Mouse (Mus musculus) cerebellum, adult 2 months (tissue): ENCODE data around the gene Bach2. TPM values are rescaled to one million over a fixed set of nuclear protein-coding genes. Genes with fewer than 3 reads are reported as not detected.

Experiments used
- DNase-seq, 2 experiments: peaks; one replicate each; pipeline ENCODE4 v3.0.0; 2021
- H3K27ac ChIP-seq: fragments of 200-500 bp; 2 replicates; pipeline ENCODE4 v1.5.1; 2012; ENCODE audit warnings: low read length, control low read depth, inconsistent platforms; ENCODE audit not compliant: insufficient read depth
- H3K27me3 ChIP-seq: fragments of 200-500 bp; 2 replicates; pipeline ENCODE4 v1.6.1; 2012; ENCODE audit warnings: inconsistent platforms, mild to moderate bottlenecking, low read length, moderate library complexity; ENCODE audit not compliant: control insufficient read depth, insufficient read depth
- H3K4me1 ChIP-seq: fragments of 200-500 bp; 2 replicates; pipeline ENCODE4 v1.6.1; 2011; ENCODE audit warnings: low read length; ENCODE audit not compliant: control insufficient read depth, insufficient read depth
- H3K4me3 ChIP-seq: fragments of 200-500 bp; replicated peaks from 2 replicates; pipeline ENCODE3; 2011; ENCODE audit warnings: mild to moderate bottlenecking, low read depth, low read length, control low read depth; ENCODE audit not compliant: insufficient read depth
- CTCF ChIP-seq: fragments of 200-500 bp; IDR thresholded peaks from 2 replicates; pipeline ENCODE4 v1.5.1; 2011; ENCODE audit warnings: low read depth, mild to moderate bottlenecking, control low read depth, low read length, moderate library complexity, borderline replicate concordance; ENCODE audit not compliant: insufficient read depth
- POLR2A ChIP-seq: fragments of 200-500 bp; IDR thresholded peaks from 2 replicates; pipeline ENCODE4 v1.6.1; 2011; ENCODE audit warnings: low read length, control low read depth, borderline replicate concordance; ENCODE audit not compliant: insufficient read depth
- WGBS: fragments of 180-500 bp; shearing (Covaris S2); methylation state at CpG from one replicate; pipeline ENCODE4 v1.1.7; 2018; 5-methylcytosine and 5-hydroxymethylcytosine counted together
- polyA plus RNA-seq: library from polyadenylated mRNA; depleted of rRNA; stranded (reverse); fragments of >200 nt; gene quantifications from 2 replicates; pipeline ENCODE4 v1.2.3, GENCODE M21; 2012

Gene Bach2
- polyA plus RNA-seq, 1 experiment, result 4.7 TPM

DNA sequence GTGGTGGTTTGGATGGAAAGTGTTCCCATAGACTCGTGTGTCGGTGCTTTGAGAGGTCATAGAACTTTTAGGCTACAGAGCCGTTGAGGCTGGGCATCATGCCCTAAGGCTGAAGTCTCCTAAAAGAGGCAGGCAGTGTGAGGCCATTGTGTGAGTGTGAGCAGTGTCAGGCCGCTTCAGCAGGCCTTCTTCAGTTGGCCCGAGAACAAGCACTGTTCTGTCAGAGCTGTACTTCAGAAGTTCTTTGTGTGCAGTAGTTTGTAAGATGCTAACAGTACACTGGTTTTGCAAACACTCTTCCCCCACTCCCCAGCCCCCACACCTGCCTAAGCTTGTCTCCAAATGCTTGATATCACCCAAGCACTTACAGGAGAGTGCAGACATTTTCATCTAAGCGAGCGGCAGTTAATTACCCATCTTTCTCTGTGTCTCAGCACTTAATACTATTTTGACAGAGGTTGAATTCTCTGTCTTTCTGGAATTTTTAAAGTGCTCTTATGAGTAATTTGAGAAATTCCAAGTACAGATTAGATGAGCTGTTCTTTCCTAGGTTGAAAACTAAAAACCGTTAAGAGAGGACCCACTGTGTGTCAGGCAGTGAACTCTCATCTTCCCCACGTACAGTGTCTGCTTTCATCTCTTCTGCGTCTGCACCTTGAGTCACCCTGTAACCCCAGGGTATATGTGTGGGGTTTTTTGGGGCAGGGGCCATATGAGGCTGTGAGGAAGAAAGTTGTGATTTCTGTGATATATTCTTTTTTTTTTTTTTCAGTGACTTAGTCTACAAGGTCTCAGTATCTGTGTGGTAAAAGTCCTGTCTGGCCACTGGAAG lies 136.4 kb downstream of the Bach2 start:
- Histone ChIP-seq H3K27ac (no peak overlapping the region), H3K4me3 (no peak overlapping the region), H3K27me3 (no peaks in the 10 kb centered on the region), H3K4me1 (no peaks in the 10 kb centered on the region)
- 85% methylated on average over 10 of the region's 10 CpGs for WGBS
- no peak for DNase-seq
- TF ChIP-seq POLR2A, result no peak
- no peak for TF ChIP-seq CTCF

DNA sequence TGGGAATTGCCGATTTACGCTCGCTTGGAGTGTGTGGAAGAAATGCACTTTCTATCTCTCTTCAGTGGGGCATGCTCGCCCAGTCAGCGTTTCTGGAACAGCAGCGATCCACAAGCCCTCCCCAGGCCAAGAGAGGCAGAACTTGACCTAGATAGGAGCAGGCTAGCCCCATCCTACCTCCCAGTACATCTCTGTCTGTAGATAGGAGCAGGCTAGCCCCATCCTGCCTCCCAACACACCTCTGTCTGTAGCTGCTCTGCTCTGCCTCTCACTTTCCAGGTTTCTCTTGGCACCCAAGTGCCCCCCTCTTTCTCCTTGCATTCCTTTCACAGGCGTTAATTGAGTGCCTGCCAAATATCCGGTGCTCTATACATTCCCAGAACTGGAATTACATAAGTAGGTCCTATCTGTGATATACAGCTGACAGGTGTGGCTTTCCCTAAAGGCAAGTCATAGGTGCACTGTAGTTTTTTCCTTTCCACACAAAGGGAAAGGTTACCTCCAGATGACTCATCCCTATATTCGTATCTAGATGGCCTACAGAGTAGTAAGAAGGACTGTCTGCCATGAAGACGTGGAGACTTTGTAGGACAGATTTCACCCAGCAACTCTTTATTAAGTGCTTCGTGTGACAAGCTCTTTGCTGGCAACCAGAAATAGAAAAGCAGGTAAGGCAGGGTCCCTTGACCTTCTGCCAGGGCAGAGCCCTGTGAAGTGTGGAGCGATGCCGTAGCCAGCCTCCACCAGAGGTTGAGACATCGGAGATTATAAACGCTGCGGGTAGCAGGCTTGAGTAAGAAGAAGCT lies 137.3 kb downstream of the Bach2 start:
- Histone ChIP-seq H3K27ac (no peak overlapping the region), H3K4me3 (no peak overlapping the region), H3K4me1 (no peaks in the 10 kb centered on the region), H3K27me3 (no peaks in the 10 kb centered on the region)
- TF ChIP-seq CTCF, result no peak
- 76% methylated on average over 16 of the region's 16 CpGs for WGBS
- no peak for DNase-seq

DNA sequence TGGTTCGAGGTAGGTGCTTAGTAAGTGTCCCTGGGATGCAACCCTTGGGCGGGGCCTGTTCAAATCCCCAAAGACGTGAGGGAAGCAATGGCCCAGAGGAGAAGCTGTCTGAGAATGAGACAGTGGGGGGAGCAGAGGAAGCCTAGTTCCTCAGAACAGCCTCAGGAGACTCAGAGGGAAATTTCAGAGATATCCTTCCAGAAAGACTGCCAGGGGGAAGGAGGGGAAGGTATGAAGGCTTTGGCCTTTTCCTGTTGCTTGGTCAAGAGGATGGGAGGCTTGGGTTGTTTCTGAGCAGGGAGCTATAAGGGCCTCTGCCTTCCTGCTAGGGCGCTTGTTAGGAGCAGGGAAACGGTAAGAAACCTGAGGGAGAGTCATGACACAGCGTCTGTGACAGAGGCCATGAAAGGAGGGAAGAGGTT lies 137.9 kb downstream of the Bach2 start:
- H3K4me3 ChIP-seq, result no peak overlapping the region
- WGBS, result 83% methylated on average over 6 of the region's 6 CpGs
- TF ChIP-seq POLR2A (no peak), CTCF (no peak)
- H3K27ac ChIP-seq, result no peak overlapping the region
- H3K27me3 ChIP-seq, result no peaks in the 10 kb centered on the region
- DNase-seq, result no peak
- H3K4me1 ChIP-seq, result no peaks in the 10 kb centered on the region

DNA sequence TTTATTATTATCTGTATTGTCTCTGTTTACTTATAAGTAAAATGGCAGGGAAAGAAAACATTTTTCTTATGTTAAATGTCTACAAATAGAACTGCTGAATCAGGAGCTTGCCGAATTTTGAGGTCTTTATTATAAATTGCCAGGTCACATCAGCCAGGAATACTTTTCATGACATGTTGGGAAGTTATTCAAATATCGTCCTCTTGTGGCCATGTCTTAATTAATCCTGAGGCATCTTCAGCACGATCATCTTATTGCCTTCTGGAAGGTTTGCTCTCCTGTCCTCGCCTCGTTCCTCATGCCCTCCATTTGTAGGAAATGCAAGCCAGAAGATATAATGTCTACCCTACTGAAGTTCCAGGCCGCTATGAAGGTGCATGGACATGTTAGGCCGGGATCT lies 140.5 kb downstream of the Bach2 start:
- Histone ChIP-seq H3K4me3 (no peak overlapping the region), H3K4me1 (no peaks in the 10 kb centered on the region), H3K27me3 (no peaks in the 10 kb centered on the region), H3K27ac (no peak overlapping the region)
- no peak for DNase-seq
- 59% methylated on average over 7 of the region's 7 CpGs for WGBS
- TF ChIP-seq CTCF (peak; percentile 40; the same call in 1 of the 2 replicates), POLR2A (no peak)

DNA sequence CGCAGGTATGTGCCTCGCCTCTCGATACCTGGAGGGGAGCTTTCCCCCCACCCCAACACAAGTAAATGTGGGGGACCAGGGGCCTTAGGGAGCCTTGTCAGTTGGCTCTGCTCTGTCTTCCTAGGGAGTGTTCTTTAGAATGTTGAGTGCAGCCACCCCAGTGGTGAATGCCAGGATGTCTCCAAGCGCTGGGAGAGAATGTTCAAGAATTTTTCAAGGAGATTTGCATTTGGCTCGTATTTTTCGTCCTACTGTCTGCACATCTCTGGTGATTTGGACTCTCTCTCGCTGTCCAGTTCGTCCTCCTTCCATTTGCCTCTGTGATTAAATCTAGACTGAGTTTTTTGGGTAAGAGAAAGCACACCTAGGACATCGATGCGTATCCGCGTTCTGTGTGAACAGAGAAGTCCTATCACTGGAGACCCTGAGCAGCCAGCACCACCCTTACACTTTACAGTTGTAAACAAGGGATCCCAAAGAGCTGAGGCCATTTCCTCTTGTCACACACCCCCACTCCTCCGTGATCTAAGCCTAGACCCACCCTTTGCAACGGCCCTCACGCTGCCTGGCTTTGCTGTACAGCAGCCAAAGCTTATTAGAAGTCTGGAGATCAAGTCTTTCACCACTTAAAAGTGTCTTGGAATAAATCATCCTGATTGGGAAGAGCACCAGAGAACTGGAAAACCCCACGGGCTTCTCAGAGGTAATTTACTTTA lies 143.2 kb downstream of the Bach2 start:
- Histone ChIP-seq H3K27me3 (no peaks in the 10 kb centered on the region), H3K27ac (no peak overlapping the region), H3K4me3 (no peak overlapping the region), H3K4me1 (peaks cover 2% of the 10 kb centered on the region; the same call in 1 of the 2 replicates)
- peak in 1 of 2 experiments; percentile 23 for DNase-seq
- TF ChIP-seq POLR2A, result no peak
- TF ChIP-seq CTCF, result no peak
- 75% methylated on average over 16 of the region's 16 CpGs for WGBS

DNA sequence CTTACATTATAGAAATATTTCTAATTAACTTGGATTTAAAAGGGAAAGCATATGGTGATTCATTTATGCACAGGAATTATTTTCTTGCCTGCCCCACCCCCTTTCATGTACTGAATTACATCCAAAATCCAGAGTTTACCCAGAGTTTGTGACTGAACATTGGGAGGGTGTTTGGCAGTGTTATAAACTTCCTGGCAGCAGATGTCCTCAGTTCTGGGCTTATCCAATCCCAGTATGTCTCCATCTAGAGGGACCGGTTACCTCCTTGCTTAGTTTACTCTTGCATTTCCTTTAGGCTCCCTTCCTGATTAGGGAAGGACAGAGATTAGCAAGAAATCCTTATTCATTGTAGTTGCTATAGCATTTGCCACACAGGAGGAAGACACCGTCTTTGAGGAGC lies 146.5 kb downstream of the Bach2 start:
- Histone ChIP-seq H3K27me3 (no peaks in the 10 kb centered on the region), H3K4me1 (peaks cover 3% of the 10 kb centered on the region; the same call in 1 of the 2 replicates), H3K4me3 (no peak overlapping the region), H3K27ac (no peak overlapping the region)
- TF ChIP-seq CTCF (no peak), POLR2A (no peak)
- no peak for DNase-seq
- WGBS, result 74% methylated on average over 2 of the region's 2 CpGs

DNA sequence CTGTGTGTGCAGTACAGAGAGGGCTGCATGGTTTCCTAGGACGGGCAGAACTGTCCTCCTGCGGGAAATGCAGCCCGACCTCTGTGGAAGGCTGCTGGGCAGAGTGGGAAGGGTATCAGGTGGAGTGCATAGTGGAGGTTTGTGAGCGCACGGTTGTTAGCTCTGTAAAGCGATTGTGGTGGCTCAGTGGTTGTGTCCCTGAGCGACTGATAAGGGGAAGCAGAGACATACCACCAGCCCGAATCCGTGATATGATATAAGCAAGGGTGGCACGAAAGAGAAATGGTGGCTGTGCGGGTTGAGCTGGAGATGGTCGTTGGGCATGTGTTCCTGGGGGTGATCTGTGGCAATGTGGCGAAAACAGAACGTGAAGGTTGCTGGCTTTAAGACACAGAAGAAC lies 147.0 kb downstream of the Bach2 start:
- no peak for DNase-seq
- Histone ChIP-seq H3K4me3 (no peak overlapping the region), H3K27ac (no peak overlapping the region), H3K4me1 (peaks cover 3% of the 10 kb centered on the region; the same call in 1 of the 2 replicates), H3K27me3 (no peaks in the 10 kb centered on the region)
- TF ChIP-seq CTCF, result no peak
- 98% methylated on average over 14 of the region's 14 CpGs for WGBS

DNA sequence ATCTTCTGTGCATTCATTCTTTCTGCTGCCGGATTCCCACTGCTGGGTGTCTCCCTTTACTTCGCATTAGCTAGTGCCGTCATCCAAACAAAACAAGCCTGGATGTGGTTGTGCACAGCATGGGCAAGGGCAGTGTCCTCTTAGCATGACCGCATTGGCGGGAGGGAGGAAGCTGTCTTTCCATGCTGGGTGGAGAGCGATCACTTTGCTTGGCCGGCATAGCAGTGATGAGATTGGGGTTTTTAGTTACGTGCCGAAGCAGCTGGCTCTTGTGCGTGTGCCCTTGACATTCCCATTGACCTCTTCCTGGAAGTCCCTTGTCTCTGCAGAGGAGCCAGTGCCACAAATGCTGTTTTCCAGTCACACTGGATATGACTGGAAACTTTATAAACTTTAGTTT lies 147.7 kb downstream of the Bach2 start:
- Histone ChIP-seq H3K4me3 (no peak overlapping the region), H3K27me3 (no peaks in the 10 kb centered on the region), H3K27ac (no peak overlapping the region), H3K4me1 (peaks cover 3% of the 10 kb centered on the region; the same call in 1 of the 2 replicates)
- no peak for DNase-seq
- no peak for TF ChIP-seq CTCF
- no peak for TF ChIP-seq POLR2A
- 79% methylated on average over 10 of the region's 10 CpGs for WGBS
